Mouse (Mus musculus): ENCODE measurements around the gene Pou4f2.

DNA sequence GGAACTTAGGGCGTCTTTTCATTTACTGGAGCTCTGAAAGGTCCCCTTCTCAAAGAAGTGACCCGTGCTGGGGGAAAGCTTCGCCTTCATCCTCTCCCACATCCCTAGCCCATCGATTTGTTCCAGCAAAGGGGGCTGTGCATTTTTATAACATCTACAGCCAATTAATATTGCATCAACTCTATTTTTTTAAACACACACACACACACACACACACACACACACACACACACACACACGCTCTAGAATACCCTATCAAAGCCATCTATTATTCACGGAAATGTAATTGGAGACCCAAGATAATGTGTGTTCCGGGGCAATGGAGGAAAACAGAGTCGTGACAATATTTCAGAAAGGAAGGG is 8.7 kb downstream of the Pou4f2 start:
- TF ChIP-seq CTCF (IDR thresholded peaks at IDR 0.05; ENCODE audit: low read depth) (no peak), EP300 (IDR thresholded peaks at IDR 0.05; ENCODE audit: low read depth) (no peak)
